17 mouse cellular contexts compared by ENCODE assay signal in the genomic region with DNA sequence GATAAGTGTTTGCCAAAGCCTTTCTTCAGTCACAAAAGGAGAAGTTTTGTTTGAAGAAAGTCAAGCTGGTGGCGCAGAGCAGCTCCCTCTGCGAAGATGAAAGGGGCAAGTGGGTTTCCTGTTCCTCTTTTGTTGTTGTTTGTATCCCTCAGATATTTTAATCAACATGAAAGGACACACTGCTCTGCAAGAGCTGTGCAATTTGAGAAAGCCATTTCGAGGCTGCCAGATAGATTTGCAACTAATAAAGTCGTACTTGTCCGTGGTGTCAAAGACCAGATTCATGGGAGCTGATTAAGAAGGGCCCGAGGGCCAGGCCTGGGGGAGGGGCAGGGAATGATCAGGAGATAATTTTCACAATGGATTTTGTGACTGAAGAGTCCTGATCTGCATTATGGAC.
DNase-seq lines count a peak whose midpoint lies in the region; ATAC-seq and TF ChIP-seq lines count a peak whose summit lies in the region.
"Had no signal": no experiment of that assay in that cellular context is flagged by ENCODE, and none has a peak within 500 bp of the region (broad histone marks: within the 10 kb centered on the region; RNA-seq: fewer than 3 reads in every experiment).

No protein-coding gene starts in this region.

- no peaks in the 10 kb centered on the region for H3K36me3 ChIP-seq in lung, embryonic 14.5 days (ENCODE audit: insufficient read depth)
- no peaks in the 10 kb centered on the region for H3K36me3 ChIP-seq in forebrain, embryonic 11.5 days (ENCODE audit: control insufficient read depth, insufficient read depth, low read length)
- no peaks in the 10 kb centered on the region for H3K36me3 ChIP-seq in hindbrain, postnatal 0 days (ENCODE audit: insufficient read depth, low read length)
- H3K36me3 ChIP-seq: embryonic facial prominence, embryonic 10.5 days; G1E; heart, embryonic 10.5 days; liver, embryonic 12.5 days had no signal

- no peak overlapping the region for H3K4me2 ChIP-seq in lung, embryonic 14.5 days
- no peak overlapping the region for H3K4me2 ChIP-seq in forebrain, embryonic 11.5 days (ENCODE audit: low read depth, low read length, severe bottlenecking)
- no peak overlapping the region for H3K4me2 ChIP-seq in hindbrain, postnatal 0 days (ENCODE audit: low read depth, low read length)
- H3K4me2 ChIP-seq: liver, embryonic 12.5 days had no signal

- no peaks in the 10 kb centered on the region for H3K27me3 ChIP-seq in lung, embryonic 14.5 days (ENCODE audit: insufficient read depth, low read length)
- H3K27me3 ChIP-seq in forebrain, embryonic 11.5 days (ENCODE audit: control insufficient read depth, insufficient read depth, low read length): no peaks in the 10 kb centered on the region
- no peaks in the 10 kb centered on the region for H3K27me3 ChIP-seq in hindbrain, postnatal 0 days (ENCODE audit: insufficient read depth, low read length)
- H3K27me3 ChIP-seq: liver, embryonic 12.5 days had no signal

- DNase-seq in lung, embryonic 14.5 days: peak; percentile 16
- DNase-seq in lung, postnatal 14 days: no peak
- DNase-seq in forebrain, embryonic 11.5 days (ENCODE audit: low spot score): peak; percentile 66
- peak; percentile 23 for DNase-seq in hindbrain, postnatal 0 days (ENCODE audit: low spot score)
- peak; percentile 3 for DNase-seq in skeletal muscle tissue, adult 2 months (ENCODE audit: low read depth, low spot score)
- DNase-seq in Muller cell, postnatal 12 days (ENCODE audit: inconsistent ontology term): no peak
- no peak for DNase-seq in ovary, postnatal 14 days (ENCODE audit: low spot score)
- DNase-seq: adrenal gland, postnatal 10 days; cerebellum, adult 2 months; gastrocnemius, adult 2 months; kidney, postnatal 36 days had no signal

- no peak overlapping the region for H3K9ac ChIP-seq in lung, embryonic 14.5 days
- H3K9ac ChIP-seq in forebrain, embryonic 11.5 days (ENCODE audit: low read length): no peak overlapping the region
- no peak overlapping the region for H3K9ac ChIP-seq in hindbrain, postnatal 0 days (replicated peaks; ENCODE audit: low read length)
- H3K9ac ChIP-seq: liver, embryonic 12.5 days had no signal

- no peak for TF ChIP-seq CTCF in lung, embryonic 14.5 days (IDR thresholded peaks at IDR 0.05; ENCODE audit: low read depth)
- no peak for TF ChIP-seq CTCF in hindbrain, postnatal 0 days (IDR thresholded peaks at IDR 0.05; ENCODE audit: low read depth)

- H3K4me3 ChIP-seq in lung, embryonic 14.5 days (ENCODE audit: low read depth, low read length): no peak overlapping the region
- H3K4me3 ChIP-seq in forebrain, embryonic 11.5 days (ENCODE audit: low read depth, low read length): no peak overlapping the region
- H3K4me3 ChIP-seq in hindbrain, postnatal 0 days (ENCODE audit: low read length): no peak overlapping the region
- H3K4me3 ChIP-seq: embryonic facial prominence, embryonic 10.5 days; erythroblast, embryonic 14.5 days; gastrocnemius, adult 2 months; heart, embryonic 10.5 days; liver, embryonic 12.5 days had no signal

- H3K4me1 ChIP-seq in lung, embryonic 14.5 days (ENCODE audit: insufficient read depth): no peaks in the 10 kb centered on the region
- peaks cover 11% of the 10 kb centered on the region for H3K4me1 ChIP-seq in forebrain, embryonic 11.5 days (replicated peaks; ENCODE audit: control insufficient read depth, insufficient read depth, low read length)
- 0 out of 2 replicates have a peak, but pooled peaks cover 4% of the 10 kb centered on the region for H3K4me1 ChIP-seq in hindbrain, postnatal 0 days (ENCODE audit: insufficient read depth, low read length)
- H3K4me1 ChIP-seq: heart, embryonic 10.5 days; liver, embryonic 12.5 days had no signal

- H3K9me3 ChIP-seq in lung, embryonic 14.5 days (ENCODE audit: low read depth, low read length): no peaks in the 10 kb centered on the region
- H3K9me3 ChIP-seq in forebrain, embryonic 11.5 days (ENCODE audit: control insufficient read depth, low read length): no peaks in the 10 kb centered on the region; the same call in 1 of the 2 replicates
- no peaks in the 10 kb centered on the region for H3K9me3 ChIP-seq in hindbrain, postnatal 0 days (ENCODE audit: low read length)
- H3K9me3 ChIP-seq: embryonic facial prominence, embryonic 10.5 days; G1E; heart, embryonic 10.5 days; liver, embryonic 12.5 days had no signal

- WGBS in lung, embryonic 14.5 days: 48% methylated on average over 6 of the region's 6 CpGs
- WGBS in forebrain, embryonic 11.5 days: 10% methylated on average over 6 of the region's 6 CpGs
- WGBS in hindbrain, postnatal 0 days: 27% methylated on average over 6 of the region's 6 CpGs

- ATAC-seq in lung, embryonic 14.5 days (ENCODE audit: insufficient read depth): no peak
- ATAC-seq in forebrain, embryonic 11.5 days (replicated peaks; ENCODE audit: low FRiP score): peak; percentile 49
- peak; percentile 56; the same call in 1 of the 2 replicates for ATAC-seq in hindbrain, postnatal 0 days
- ATAC-seq: intestine, embryonic 16.5 days; liver, embryonic 12.5 days had no signal

- H3K27ac ChIP-seq in lung, embryonic 14.5 days (ENCODE audit: low read depth): no peak overlapping the region
- peak overlapping the region; percentile 37 for H3K27ac ChIP-seq in forebrain, embryonic 11.5 days (ENCODE audit: low read depth, low read length)
- H3K27ac ChIP-seq in hindbrain, postnatal 0 days: no peak overlapping the region
- H3K27ac ChIP-seq: embryonic facial prominence, embryonic 10.5 days; gastrocnemius, adult 2 months; heart, embryonic 10.5 days; liver, embryonic 12.5 days had no signal

Comparison
In these comparisons a context has a peak if more than half of its experiments do, and no peak if none do; other contexts are left out.
1. DNase-seq: peak in lung, embryonic 14.5 days (single experiment), forebrain, embryonic 11.5 days (single experiment), hindbrain, postnatal 0 days (single experiment) and skeletal muscle tissue, adult 2 months (single experiment); none in lung, postnatal 14 days (single experiment), Muller cell, postnatal 12 days (single experiment) and ovary, postnatal 14 days (single experiment).